Mouse (Mus musculus) neutrophil, adult 5-6 weeks (primary cell): Measurements from ENCODE around the gene Zfp598. TPM values are rescaled to one million over a fixed set of nuclear protein-coding genes. Genes with fewer than 3 reads are reported as not detected.

Experiments used
- ATAC-seq: fragments of 151-379, 151-347 bp; 2 replicates; pipeline ENCODE4 v1.8.0; 2017; ENCODE audit warnings: mild to moderate bottlenecking, moderate TSS enrichment; ENCODE audit not compliant: insufficient number of reproducible peaks, poor library complexity, low FRiP score, severe bottlenecking; ENCODE audit errors: extremely low read depth
- total RNA-seq: library from RNA; stranded (forward); fragments of 200-1000 nt; gene quantifications from 2 replicates; pipeline ENCODE4 v1.2.3, GENCODE M21; 2017

The Zfp598 gene
- total RNA-seq, result 17.6 and 21.4 TPM in 2 replicates

DNA sequence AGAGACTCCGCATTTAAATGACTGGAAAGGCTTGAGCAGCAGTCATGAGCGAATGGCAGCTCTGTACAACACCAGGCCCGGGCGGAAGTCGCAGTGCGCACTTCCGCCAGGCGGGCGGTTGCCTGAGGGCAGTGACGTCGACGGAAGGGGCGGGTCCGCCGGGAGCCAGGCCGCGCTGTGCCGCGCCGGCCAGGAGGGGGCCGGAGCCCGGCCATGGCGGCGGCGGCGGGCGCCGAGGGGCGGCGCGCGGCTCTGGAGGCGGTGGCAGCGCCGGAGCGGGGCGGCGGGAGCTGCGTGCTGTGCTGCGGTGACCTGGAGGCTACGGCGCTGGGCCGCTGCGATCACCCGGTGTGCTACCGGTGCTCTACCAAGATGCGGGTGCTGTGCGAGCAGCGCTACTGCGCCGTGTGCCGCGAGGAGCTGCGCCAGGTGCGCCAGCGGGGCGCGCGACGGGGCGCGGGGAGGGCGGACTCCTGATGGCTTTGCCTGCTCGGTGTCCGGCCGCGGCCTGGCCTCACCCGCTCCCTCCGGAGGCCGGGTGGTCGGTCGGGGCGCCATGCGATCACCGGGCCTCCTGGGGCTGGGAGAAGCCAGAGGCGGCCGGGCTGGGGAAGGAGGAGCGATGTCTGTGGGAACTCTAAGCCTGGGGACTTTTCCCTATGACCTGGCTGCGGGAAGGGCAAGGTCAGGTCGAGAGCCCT lies at the start of gene Zfp598:
TSS of gene Zfp598 (plus strand) at position 143 of the 701 bp plus-strand sequence.
- peak; percentile 91 for ATAC-seq

DNA sequence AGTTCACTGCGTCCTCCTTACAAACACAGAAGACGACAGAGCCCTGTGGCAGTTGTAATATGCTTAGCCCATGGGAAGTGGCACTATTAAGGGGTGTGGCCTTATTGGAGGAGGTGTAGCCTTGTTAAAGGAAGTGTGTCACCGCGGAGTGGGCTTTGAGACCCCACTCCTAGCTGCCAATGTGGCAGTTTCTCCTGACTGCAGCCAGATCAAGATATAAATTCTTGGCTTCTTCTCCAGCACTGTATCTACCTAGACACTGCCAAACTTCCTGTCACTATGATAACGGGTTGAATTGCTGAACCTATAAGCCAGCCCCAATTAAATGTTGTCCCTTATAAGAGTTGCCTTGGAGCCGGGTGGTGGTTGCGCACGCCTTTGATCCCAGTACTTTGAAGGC lies 44.0 kb upstream of the Zfp598 start:
- no peak for ATAC-seq

DNA sequence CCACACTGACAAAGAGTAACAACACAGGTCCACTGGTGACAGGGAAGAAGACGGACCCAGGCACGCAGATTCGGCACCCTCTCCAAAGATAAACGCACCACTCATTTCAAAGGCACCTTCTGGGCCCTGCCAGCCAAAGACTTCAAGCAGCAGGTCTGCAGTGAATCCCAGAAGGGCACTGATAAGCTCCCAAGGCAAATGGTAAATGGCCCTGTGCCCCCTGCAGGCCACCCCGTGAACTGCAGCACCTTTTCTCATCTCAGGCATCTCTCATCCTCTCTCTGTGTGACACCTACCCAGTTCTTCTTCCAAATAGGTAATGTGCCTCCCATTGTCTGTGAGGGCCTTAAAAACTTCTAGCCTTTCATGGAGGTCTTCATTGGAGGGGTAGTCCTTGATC lies 40.8 kb upstream of the Zfp598 start:
- ATAC-seq, result peak; percentile 55; the same call in 1 of the 2 replicates

DNA sequence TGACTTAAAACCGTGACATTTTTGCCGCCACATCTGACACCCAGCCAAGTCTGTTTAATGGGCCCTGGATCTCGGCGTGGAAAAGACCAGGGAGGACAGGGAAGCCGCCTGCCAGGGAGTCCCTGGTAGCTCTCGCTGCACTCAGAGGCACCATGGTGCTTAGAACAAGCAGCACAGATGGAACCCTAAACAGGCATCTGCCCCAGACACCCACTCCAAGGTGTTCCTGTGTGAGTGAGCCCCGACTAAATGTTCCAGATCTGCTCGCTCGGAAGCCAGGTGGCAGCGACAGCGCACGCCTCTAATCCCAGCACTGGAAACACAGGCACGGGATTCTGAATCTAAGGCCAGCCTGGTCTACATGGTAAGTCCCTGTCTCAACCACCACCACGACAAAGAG lies 39.4 kb upstream of the Zfp598 start:
- no peak for ATAC-seq

DNA sequence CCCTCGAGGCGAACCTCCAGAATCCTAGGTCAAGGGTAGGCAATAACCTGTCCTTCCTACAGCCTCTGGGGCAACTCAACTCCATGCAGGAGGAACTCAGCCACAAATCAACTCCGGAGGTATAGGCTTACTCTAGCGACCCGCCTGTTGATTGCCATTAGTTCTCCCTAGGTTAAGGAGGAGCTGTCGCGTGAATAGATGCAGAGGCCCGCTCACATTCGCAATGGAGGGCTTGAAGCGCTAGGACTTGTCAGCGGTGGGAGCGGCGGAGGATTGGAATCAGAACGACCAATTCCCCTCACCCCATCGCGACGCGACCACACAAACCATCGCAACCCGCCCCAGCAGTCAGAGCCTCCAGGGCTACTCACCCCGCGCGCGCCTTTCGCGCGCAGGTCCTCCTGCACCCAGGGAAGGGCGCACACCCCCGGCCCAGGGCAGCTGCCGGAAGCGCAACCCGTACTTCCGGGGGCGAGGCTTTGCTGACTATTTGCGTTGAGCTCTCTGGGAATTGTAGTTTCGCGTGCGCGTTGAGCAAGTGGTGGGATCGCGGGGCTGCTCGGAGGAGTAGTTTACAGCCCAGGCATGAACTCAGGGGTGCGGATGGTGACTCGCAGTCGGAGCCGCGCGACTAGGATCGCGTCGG lies 37.2 kb upstream of the Zfp598 start, which contains the start of the genes Tsc2 and Nthl1:
TSS of gene Tsc2 (minus strand) at position 464 of the 646 bp plus-strand sequence.
TSS of gene Nthl1 (plus strand) at position 514 of the 646 bp plus-strand sequence.
- ATAC-seq, result peak; percentile 74

DNA sequence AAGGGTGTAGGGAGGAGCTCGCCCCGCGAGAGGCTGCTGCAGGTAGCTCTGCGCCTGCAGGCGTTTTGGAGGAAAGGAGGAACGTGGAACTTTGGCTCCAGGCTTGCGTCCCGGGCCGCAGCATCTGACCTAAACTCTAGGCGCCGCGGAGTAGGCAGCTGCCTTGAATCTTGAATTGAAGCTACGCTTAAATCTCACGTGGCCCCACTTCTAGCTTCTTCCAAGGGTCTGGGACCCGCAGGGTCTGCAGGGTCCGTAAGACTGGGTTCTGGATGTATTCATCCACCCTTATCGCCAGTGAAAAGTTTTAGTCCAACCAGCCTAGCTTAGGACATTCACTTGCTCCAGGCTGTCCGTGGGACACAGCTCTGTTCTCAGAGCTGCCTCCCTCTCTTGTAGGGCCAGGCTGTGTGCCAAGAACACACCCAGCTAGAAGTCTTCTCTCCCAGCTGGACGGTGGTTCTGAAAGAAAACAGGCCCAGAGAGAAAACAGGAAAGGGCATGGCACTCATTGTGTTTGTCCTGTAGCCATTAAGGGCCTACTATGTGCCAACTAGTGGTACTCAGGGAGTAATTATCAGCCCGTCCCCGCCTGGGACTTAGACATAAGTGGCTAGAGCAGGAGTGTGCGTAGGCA lies 36.6 kb upstream of the Zfp598 start:
- no peak for ATAC-seq

DNA sequence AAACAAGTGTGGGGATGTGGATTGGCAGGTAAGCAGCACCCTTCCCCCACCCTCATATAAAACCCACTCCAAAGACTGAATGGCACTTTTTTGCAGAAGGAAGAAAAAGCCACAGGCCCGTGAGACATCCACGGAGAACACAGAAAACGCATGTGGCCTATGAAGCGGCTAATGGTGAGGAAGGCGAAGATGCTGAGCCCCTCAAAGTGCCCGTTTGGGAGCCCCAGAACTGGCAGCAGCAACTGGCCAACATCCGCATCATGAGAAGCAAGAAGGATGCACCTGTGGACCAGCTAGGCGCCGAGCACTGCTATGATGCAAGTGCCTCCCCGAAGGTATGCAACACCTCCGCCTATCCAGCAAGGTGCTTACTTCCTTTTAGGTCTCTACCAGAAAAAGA lies 35.7 kb upstream of the Zfp598 start:
- no peak for ATAC-seq

DNA sequence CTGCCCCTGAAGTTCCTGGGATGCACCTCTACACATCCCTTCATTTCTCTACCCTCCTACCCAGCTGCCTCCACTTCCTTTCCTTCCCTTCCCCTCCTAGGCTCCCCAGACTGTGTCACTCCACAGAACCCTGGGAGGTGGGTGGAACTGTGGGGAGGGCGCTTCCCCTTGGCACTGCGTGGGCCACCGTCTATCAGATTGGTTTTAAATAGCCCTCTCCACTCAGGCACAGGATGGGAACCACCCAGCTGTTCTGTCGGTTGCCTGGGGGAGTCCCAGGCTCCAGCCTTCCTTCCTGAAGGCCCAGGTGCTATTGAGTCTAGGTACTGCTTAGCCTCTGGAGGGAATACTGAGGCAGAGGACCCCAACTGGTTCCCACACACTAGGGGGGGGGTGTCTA lies 34.5 kb upstream of the Zfp598 start:
- no peak for ATAC-seq

DNA sequence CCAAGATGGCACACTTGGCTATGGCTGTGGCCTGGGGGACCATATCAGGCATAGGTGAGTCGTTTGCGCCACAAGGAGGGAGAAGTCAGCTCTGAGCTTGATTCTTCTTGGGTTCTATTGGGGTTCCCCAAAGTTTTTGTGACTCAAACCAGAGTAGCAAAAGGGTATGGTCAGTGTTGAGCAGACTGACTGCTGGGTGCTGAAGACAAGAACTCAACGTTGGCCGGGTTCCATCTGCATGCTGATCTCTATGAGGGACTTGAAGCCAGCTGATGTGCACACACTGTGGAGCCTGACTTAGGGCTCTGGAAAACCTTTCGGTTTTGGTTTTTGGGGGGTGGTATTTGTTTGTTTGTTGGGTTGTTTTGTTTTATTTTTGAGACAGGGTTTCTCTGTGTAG lies 33.8 kb upstream of the Zfp598 start:
- no peak for ATAC-seq

DNA sequence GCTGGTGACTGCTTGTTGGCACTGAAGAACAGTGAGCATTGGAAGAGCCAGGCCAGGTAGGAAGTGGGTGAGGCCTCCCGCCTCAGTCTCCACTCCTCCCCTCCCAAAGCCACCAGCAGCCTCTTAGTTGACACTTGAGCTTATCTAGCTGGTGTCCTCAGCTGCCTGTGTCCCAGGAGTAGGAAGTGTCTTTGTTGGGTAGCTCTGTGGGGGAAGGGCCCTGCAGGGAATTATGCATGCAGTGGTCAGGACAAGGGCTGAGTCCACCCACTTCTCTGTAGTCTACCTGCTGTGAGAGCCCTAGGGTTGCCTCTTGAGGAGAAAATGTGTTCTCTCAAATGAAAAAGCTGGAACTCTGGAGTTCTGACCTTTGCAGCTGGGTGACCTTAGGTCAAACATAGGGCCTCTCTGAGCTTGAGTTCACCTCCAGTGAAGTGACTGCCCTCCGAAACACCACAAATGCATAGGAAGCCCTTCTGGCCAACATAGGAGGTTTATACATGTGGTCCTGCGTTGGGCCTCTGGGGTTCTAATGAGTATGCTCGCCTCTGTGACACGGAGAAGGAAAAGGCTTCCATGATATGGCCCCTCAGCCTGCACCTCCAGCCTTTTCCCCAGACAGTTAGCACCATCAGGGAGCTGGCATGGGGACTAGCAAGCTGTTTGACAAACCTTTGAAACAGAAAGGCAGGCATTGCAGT lies 32.6 kb upstream of the Zfp598 start:
- ATAC-seq, result no peak

DNA sequence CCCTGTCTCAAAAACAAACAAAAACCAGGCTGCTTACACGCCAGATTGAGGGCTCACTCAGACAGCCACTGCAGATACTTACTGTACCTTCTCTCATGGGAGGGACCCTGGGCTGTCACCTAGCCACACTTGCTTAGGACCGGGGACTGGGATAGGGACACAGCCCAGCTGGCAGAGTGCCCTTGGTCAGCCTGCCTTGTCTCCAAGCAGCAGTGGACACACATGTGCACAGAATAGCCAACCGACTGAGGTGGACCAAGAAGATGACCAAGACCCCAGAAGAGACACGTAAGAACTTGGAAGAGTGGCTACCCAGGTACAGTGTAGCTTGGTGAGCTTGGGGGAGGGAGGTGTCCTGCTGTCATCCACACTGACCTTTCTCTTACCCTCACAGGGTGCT lies 31.3 kb upstream of the Zfp598 start:
- ATAC-seq, result no peak

DNA sequence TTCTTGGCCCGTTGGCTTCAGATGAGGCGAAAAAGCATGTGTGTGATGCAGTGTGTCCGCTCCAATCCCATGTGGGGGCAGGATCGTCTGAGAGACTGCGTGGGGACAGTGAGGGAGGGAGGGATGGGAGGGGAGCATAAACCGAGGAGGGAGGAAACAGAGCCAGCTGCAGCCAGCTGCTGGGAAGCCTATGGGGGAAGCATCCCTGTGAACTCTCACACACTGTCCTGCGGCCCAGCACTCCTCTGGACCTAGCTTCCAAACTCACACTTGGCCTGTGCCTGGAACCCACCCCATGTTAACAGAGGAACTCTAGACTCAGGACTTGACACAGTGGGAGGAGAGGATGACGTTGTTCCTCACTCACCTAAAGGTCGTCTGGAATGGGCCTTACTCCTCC lies 30.6 kb upstream of the Zfp598 start:
- ATAC-seq, result no peak

DNA sequence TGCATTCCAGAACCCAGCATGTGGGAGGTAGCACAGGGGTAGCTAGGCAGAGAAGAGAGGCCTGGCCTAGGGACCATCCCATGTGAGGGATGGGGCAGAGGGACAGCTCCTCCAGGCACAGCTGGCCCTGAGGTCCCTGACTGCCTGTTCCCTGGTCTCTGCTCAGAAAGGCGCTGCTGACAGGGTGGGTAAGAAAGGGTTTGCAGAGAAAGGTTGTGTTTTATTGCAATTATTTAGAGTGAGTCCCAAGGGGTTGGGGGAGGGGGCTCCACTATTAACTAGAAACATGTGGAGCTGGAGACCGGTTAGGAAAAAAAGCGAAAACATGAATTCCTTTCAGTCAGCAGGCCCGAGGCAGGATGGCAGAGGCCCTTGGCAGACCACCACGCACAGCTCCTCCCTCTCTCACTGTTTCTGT lies 29.9 kb upstream of the Zfp598 start:
- no peak for ATAC-seq

DNA sequence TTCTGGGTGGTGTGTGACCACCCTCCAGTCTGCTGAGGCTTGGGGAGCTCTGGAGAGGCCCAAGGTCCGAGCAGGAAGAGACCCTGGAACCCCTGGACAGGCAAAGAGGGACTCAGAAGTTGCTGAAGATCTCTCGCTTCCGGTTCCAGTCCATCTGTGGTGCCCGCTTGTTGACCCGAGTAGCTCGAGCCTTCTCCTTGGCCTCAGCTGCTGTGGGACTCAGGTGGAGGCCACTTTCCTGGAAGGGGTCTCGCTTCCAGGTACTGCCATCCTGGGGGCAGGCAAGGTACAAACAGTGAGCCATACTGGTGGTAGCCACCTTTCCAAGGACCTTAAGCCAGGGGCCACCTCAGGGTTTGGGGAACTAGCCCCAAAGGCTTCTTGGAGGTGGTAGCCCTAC lies 29.4 kb upstream of the Zfp598 start:
- ATAC-seq, result no peak

DNA sequence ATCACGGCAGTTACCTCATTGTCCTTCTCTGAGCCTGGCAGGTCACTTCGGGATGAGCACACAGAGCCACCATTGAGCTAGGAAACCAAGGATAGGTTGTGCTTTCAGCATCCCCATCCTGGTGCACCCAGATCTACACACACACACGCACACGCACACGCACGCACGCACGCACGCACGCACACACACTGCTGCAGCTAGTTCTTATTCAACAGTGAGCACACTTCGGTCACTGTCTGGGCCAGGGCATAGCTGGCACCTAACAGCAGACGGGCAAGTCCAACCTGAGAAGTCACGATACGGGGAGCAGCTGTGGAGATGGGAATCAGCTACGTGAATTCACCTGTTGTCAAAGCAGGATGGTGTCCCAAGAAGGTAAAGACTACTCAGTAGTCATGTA lies 28.9 kb upstream of the Zfp598 start:
- no peak for ATAC-seq

DNA sequence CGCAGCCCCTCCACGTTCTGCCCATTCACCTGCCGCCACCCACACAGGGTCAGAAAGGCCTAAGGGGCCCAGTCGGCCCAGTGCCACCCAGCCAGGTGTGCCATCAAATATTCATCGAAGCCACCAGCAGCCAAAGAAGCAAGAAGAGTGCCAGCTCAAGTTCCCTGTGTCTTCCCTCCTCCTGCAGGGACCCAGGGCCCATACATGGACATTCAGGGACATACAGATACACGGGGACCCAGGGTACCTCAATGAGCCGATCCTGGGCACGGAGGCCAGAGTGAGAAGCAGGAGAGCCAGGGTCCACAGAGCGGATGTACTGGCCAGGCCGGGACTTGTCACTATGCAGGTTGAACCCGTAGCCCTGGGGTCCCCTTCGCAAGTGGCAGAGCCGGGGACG lies 27.5 kb upstream of the Zfp598 start:
- no peak for ATAC-seq

DNA sequence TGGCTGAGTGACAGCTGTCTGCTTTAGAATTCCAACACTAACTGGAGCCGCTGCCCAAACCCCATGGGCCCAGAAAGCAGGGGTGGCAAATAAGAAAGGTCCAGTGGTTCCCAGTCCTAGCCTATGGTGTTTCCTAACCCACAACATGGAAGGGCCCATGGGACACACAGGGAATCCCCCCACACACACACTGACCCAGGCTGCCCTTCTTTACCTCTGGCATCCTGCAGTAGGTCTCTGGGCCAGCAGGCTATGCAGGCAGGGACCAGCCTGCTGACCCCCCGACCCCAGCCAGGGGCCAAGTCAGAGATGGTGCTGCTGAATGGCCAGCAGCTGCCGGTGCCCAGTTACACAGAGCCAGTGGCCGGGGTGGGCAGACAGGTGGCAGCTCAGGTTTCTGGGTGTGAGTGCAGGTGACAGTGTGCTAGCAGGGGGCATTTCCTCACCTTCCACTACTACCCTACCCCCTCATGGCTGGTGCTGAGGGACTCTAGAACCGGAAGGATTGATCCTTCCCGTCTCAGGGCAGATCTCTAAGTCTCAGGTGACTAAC lies 26.6 kb upstream of the Zfp598 start:
- no peak for ATAC-seq

DNA sequence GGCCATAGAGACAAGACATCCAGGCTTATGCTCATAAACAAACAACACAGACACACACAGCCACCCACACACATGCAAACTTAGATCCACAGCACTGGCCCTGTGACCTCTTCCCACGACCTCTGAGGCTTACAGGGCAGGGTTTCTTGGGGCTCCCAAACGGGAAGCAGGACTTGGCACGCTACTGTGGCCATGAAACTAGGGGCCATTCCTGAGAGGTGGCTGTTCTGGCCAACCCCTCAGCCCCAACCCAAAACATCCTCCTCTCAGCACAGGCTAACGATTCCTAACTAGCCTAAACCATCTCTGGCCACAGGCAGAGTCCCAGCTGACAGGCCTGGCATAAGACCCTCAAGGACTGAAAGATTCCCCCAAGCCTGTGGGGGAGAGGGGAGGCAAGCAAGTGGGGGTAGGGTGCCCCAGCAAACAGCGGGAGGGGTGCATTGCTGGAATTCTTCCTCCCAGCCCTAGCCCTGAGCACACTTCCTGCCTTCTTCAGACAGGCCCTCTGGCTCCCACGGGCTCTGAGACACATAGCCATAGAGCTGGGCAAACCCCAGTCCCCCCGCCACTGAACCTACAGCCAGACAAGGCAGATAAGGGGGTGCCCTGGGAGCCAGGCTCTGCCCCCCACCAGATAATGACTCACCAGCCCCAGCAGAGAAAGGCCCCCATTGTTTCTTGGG lies 25.3 kb upstream of the Zfp598 start:
- ATAC-seq, result no peak
